Mouse (Mus musculus) 416B (cell line): ENCODE data around the gene Tspan9.

Source experiments
- DNase-seq: peaks from one replicate; pipeline ENCODE4 v3.0.0; 2011; ENCODE audit warnings: low read depth

Tspan9 gene

GRCm38 (mm10) chr6:128019119-128019518, 124.3 kb downstream of the Tspan9 start:
- no peak for DNase-seq

GRCm38 (mm10) chr6:128015304-128015703, 128.1 kb downstream of the Tspan9 start:
- no peak for DNase-seq

GRCm38 (mm10) chr6:128011781-128012180, 131.6 kb downstream of the Tspan9 start:
- DNase-seq = no peak

GRCm38 (mm10) chr6:128011071-128011477, 132.3 kb downstream of the Tspan9 start:
- no peak for DNase-seq

GRCm38 (mm10) chr6:128010135-128010971, 133.0 kb downstream of the Tspan9 start:
- no peak for DNase-seq

GRCm38 (mm10) chr6:128007982-128008562, 135.3 kb downstream of the Tspan9 start:
- no peak for DNase-seq

GRCm38 (mm10) chr6:128007241-128007701, 136.1 kb downstream of the Tspan9 start:
- peak; percentile 14 for DNase-seq

- peak; percentile 40 for DNase-seq
Measured at GRCm38 (mm10) chr6:128006156-128006555, 137.2 kb downstream of the Tspan9 start.

GRCm38 (mm10) chr6:128004544-128004943, 138.8 kb downstream of the Tspan9 start:
- DNase-seq = no peak

GRCm38 (mm10) chr6:128003542-128003941, 139.9 kb downstream of the Tspan9 start:
- DNase-seq = no peak

GRCm38 (mm10) chr6:128002667-128003066, 140.7 kb downstream of the Tspan9 start:
- no peak for DNase-seq

GRCm38 (mm10) chr6:128002104-128002503, 141.3 kb downstream of the Tspan9 start:
- no peak for DNase-seq

GRCm38 (mm10) chr6:128001587-128001986, 141.8 kb downstream of the Tspan9 start:
- peak; percentile 14 for DNase-seq

GRCm38 (mm10) chr6:128000777-128001176, 142.6 kb downstream of the Tspan9 start:
- DNase-seq = no peak

- DNase-seq = no peak
Measured at GRCm38 (mm10) chr6:127999118-127999517, 144.3 kb downstream of the Tspan9 start.

GRCm38 (mm10) chr6:127996928-127997327, 146.5 kb downstream of the Tspan9 start:
- DNase-seq = no peak

- DNase-seq = no peak
Measured at GRCm38 (mm10) chr6:127992993-127993392, 150.4 kb downstream of the Tspan9 start.

- DNase-seq = no peak
Measured at GRCm38 (mm10) chr6:127991509-127992176, 151.8 kb downstream of the Tspan9 start.

- no peak for DNase-seq
Measured at GRCm38 (mm10) chr6:127989624-127990212, 153.7 kb downstream of the Tspan9 start.

GRCm38 (mm10) chr6:127988944-127989494, 154.4 kb downstream of the Tspan9 start:
- no peak for DNase-seq

GRCm38 (mm10) chr6:127987374-127987773, 156.0 kb downstream of the Tspan9 start:
- DNase-seq = no peak

- no peak for DNase-seq
Measured at GRCm38 (mm10) chr6:127986357-127986756, 157.0 kb downstream of the Tspan9 start.
